Mouse (Mus musculus): ENCODE data around the gene Trp53tg5. TPM values are rescaled to one million over a fixed set of nuclear protein-coding genes. Genes with fewer than 3 reads are reported as not detected.

Gene Trp53tg5
- total RNA-seq, 2 experiments from 2014 or later, result not detected

DNA sequence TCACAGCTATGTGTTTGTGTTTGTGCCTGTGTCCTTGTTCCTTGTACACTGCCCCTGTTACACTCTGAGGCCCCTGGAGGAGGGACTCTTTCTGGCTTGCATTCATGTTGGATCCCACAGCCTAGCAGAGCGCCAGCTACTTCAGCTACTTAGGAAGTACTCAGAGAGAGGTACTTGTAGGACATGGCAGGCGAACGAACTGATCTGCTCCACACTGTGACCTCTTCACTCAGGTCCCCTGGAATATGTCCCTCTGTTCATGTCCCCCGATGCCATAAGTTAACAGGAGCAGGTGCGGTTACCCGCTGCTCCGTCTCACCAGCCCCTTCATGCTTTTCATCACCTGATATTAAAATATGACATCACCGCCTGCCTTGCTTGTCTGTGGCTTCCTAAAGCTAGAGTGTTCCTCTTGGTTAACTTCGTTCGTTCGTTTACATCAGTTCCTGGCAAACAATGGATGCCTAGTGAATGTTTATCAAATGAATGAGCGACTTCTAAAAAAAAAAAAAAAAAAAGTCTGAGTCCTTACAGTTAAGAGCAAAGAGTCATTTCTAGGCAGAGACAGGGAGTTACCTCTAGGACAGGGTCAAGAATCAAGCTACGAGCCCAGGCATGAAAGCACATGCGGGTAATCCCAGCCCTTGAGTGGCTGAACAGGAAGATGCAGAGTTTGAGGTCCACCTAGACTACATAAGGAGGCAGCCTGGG is 20.3 kb downstream of the Trp53tg5 start:
- DNase-seq (ENCODE audit: low spot score in 2 of 2), result no peak

- no peak for DNase-seq (ENCODE audit: low spot score in 2 of 2)
These were observed 21.4 kb downstream of the Trp53tg5 start for GRCm38 (mm10) chr2:164452000-164452676.

DNA sequence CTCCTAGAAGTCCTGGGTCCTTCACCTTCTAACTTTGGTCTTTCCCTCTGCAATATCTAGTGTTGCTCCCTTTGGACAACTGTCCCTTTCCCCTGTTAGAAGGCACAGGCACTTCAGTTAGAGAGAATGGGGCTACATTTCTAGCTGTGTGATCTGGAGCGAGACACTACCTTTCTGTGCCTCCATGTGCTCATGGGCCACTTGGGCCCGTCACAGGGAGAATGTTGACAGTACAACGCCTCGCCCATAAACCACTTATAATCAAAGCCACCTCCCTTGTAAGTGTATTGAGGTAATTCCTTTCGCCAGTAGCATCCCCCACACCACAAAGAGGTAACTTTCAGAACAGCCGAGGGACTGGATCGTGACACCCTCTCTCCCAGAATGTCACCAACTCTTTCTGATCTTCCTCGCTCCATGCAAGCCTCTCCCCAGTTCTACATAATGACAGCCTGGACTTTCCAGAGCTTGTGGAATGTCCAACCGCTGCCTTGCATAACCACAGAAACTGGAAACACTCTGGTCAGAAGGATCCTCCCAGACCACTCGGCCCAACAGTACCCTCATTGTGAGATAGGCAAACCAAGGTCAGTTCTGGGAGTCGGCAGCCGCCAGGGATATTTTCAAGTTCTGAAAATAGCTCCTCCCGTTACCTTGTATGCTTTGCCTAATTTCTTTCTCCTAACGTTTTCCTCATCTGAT is 24.0 kb downstream of the Trp53tg5 start:
- no peak for DNase-seq (ENCODE audit: low spot score in 2 of 2)

- DNase-seq (ENCODE audit: low spot score in 2 of 2), result no peak
These were observed 24.6 kb downstream of the Trp53tg5 start for GRCm38 (mm10) chr2:164448921-164449320.

DNA sequence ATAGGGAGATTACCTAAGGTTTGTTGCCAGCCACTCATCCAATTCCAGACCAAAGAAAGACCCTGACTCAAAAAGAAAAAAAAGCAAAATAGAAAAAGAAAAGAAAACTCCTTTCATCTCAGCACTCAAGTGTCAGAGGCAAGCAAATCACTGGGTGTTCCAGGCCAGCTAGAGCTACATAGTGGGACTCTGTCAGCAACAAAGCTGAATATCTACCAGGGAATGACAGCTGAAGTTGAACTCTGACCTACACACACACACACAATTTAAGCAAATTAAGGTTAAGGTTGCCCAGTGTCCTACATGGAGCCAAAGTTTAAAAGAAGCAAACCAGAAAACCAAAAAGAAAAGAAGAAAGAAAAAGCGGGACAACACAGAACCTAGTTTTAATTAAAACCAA is 25.4 kb downstream of the Trp53tg5 start:
- DNase-seq (ENCODE audit: low spot score in 2 of 2), result no peak

GRCm38 (mm10) chr2:164446086-164446469 is 27.4 kb downstream of the Trp53tg5 start:
- DNase-seq (ENCODE audit: low spot score in 2 of 2), result no peak

DNA sequence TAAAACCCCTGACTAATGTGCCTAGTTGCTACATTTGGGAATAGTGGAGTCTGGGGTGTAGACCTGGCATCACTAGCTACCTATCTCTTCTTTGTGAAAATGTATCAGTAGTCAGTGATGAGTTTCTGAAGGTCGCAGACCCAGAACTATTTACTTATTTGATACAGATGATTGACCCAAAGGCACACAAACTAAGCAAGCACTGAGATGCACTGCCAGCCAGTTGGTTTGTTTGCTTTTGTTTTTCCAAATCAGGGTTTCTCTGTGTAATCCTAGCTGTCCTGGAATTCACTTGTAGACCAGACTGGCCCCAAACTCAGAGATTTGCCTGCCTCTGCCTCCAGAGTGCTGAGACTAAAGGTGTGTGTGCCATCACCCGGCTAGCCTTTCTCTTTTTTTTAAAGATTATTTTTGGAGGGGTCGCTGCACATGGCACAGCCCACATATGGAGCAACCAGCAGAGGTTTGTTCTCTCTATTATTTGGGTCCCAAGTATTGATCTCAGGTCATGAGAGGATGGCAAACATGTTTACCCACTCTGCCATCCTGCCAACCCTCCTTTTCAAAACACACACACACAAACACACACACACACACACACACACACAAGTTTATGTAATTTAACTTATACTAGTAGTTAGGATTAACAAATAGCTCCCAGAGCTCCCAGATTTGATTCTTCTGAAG is 28.0 kb downstream of the Trp53tg5 start:
- DNase-seq (ENCODE audit: low spot score in 2 of 2), result no peak

DNA sequence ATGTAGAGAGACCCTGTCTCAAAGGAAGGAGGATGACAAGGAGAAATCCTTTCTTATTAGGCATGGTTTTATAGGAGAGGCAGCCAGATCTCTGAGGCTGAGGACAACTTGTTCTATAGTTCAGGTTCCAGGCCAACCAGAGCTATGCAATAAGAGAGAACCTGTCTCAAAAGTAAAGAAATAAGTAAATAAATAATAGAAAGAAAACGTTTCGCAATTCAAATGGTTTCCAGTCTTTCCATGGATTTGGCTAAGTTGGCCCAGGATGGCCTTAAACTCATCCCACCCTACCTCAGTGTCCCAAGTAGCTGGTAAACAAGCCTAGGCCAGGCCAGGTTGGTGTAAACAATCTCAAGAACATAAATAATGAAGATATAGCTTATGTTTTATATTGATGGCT is 28.8 kb downstream of the Trp53tg5 start:
- DNase-seq (ENCODE audit: low spot score in 2 of 2), result no peak

- DNase-seq (ENCODE audit: low spot score in 2 of 2), result no peak
These were observed 30.0 kb downstream of the Trp53tg5 start, which contains the start of gene Sdc4 for GRCm38 (mm10) chr2:164443460-164444000. TSS of gene Sdc4 (minus strand) at chr2:164443887.

- DNase-seq (ENCODE audit: low spot score in 2 of 2), result peak; percentile 65
These were observed 30.5 kb downstream of the Trp53tg5 start for GRCm38 (mm10) chr2:164443051-164443437.

DNA sequence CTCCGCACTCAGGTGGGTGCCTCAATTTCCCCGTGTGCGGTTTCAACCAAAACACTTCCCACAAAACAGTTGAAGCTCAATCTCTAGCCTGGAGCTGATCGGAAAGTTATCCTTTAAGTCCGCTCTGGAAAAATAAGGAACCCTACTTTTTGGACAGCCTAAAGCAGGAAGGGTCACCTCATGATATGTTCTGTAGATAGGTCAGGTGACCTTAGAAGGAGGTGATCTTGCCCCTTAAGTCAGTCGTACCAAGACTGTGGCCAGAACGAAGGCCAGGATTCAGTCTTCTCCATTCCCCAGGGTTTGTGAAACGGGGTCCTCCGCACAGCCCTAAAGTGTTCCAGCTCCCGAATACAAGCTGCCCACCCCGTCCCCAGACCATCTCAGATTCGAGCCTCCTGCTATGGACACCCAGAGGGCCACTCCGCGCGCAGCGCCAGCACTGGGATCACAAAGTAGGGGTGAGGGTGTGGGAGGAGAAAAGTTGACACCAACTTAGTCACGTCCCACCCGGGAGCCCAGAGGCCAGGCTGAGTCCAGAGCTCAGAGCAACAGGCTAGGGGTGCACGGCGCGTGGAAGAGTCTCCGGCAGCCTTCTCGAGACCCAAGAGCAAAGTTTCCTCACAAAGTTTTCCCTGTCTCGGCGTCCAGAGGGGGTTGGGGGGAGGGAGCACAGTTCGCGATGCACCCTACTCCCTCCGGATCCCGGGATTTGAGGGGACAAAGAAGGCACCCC is 31.0 kb downstream of the Trp53tg5 start:
- DNase-seq (ENCODE audit: low spot score in 2 of 2), result no peak

GRCm38 (mm10) chr2:164441731-164442130 is 31.8 kb downstream of the Trp53tg5 start:
- no peak for DNase-seq (ENCODE audit: low spot score in 2 of 2)

- DNase-seq (ENCODE audit: low spot score in 2 of 2), result no peak
These were observed 32.4 kb downstream of the Trp53tg5 start for GRCm38 (mm10) chr2:164441155-164441554.

DNA sequence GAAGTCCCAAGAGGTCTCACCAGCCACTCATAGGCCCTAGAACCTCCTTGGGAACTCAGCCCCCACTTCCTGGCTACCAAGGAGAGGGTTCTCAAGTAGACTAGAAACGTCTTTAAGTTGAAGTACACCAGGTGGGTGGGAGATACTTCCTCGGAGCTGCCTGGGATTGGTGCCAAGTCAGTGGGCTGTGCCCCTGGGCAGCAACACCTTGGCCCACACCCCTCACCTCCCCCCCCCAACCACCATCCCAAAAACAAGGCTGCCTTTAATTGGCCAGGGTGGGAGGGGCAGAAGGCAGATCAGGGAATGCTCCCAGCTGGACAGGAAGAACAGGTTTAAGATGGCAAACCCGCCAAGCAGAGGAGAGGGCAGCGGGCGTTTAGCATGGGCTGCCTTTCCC is 33.2 kb downstream of the Trp53tg5 start:
- DNase-seq (ENCODE audit: low spot score in 2 of 2), result no peak

DNA sequence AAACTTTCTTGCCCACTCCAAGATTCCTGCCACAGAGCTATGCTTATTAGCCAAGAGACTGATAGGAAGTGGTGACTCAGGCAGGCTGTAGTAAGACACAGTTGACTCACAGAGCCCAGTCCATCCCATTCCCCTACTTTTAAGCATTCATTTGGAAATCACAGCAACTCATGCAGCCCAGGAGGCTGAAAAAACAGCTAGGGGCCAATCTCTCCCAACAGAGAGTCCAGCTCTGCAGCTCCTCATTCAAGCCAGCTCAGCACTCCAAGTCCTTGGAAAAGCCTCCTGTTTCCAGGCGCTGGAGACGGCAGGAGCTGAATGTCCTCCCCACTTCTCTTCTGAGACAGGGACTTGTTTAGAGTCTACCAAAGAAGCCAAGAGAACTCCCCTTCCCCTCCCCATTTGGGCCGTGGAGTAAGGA is 34.5 kb downstream of the Trp53tg5 start:
- peak; percentile 12 to 41 for DNase-seq (ENCODE audit: low spot score in 2 of 2)

- DNase-seq (ENCODE audit: low spot score in 2 of 2), result no peak
These were observed 35.3 kb downstream of the Trp53tg5 start for GRCm38 (mm10) chr2:164438257-164438656.

GRCm38 (mm10) chr2:164437710-164438109 is 35.8 kb downstream of the Trp53tg5 start:
- DNase-seq (ENCODE audit: low spot score in 2 of 2), result no peak

- DNase-seq (ENCODE audit: low spot score in 2 of 2), result no peak
These were observed 36.6 kb downstream of the Trp53tg5 start for GRCm38 (mm10) chr2:164436961-164437360.

DNA sequence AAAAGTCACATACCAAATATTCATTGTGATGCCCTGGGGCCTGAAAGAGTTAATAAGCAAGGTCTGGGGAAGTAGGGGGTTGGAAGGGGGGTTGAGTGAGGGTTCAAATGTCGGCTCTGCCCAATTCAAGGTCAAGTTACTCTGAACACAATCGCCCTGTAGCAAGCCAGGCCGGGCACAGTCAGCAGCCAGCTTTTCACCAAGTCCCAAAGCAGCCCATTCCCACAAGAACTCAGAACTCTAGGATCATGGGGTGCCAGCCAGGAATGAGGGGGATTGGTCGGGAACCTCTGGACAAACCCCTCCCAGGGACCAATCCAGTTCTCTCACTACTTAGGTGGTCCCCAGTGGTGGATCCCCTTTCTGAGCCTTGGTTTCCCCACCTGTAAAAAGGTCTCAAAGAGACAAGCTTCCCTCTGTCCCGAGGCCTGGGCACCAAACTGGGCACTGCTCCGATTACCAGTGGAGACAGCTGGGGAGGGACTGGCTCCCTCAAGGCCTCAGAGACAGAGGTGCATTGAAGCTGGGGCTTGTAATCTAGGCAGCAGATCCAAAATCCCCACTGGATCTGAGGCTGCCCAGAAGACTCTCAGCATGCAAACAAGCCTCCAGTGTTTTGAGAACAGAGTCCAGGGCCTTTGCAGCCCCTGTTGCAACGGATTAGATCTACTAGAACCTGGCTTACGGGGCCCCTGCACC is 37.2 kb downstream of the Trp53tg5 start:
- no peak for DNase-seq (ENCODE audit: low spot score in 2 of 2)

All from left cerebral cortex, adult 18-20 months (tissue).